Mouse (Mus musculus) kidney, adult 2 months (tissue): Measurements from ENCODE around the gene Cracr2a.

Experiments used
- CTCF ChIP-seq: fragments of 200-500 bp; conservative IDR thresholded peaks from 2 replicates; pipeline ENCODE4 v1.5.1; 2011; ENCODE audit warnings: low read depth, mild to moderate bottlenecking, control low read depth, low read length, moderate library complexity, mixed read lengths; ENCODE audit not compliant: insufficient read depth, insufficient read length
- POLR2A ChIP-seq: fragments of 200-500 bp; IDR thresholded peaks from one replicate; pipeline ENCODE4 v1.6.1; 2011; ENCODE audit warnings: low read depth, low read length, control low read depth

- TF ChIP-seq CTCF, result no peak
- no peak for TF ChIP-seq POLR2A
Measured at GRCm38 (mm10) chr6:127657152-127657551, 96.0 kb downstream of the Cracr2a start.
